Mouse (Mus musculus) embryonic fibroblast, embryonic 13.5 days (primary cell): Measurements from ENCODE around the gene Lama5.
A peak's percentile ranks its signal among the peaks of the same experiment; 100 is the strongest.

Source experiments
- CTCF ChIP-seq: IDR thresholded peaks from 2 replicates; pipeline ENCODE4 v1.5.1; 2011; ENCODE audit warnings: mild to moderate bottlenecking, control low read depth, low read length, moderate library complexity, borderline replicate concordance; ENCODE audit not compliant: insufficient read depth
- POLR2A ChIP-seq: IDR thresholded peaks from 2 replicates; pipeline ENCODE4 v1.6.1; 2011; ENCODE audit warnings: low read depth, mild to moderate bottlenecking, control low read depth, low read length, moderate library complexity

DNA sequence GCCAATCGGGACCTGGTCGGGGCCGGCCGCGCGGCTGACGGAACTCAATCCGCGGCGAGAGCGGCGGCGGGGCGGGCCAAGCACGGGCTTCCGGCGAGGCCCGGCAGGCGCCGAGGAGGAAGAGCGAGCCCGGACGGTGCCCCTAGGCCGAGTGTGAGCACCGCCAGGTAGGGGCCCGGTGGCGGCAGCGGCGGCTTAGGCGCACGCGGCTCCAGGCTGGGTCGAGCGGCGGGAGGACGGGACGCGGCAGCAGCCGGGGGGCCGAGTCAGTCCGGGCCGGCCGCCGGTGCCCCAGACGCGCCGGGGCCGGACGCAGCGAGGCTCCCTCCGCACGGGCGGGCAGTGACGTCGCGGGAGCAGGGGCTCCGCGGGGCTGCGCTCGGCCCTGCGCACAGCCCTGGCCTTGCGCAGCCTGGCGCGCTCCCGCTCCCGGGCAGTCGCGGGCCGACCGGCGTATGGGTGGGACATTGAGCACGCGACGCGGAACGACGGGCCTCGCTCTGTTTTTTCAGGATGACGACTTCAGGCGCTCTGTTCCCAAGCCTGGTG lies 54.1 kb downstream of the Lama5 start:
- peak; percentile 60 for TF ChIP-seq POLR2A
- no peak for TF ChIP-seq CTCF
